Mouse (Mus musculus) adipocyte (in vitro differentiated cells): ENCODE results near the gene Wdr18.

Source experiments
- DNase-seq: peaks from one replicate; pipeline ENCODE4 v3.0.0-alpha.2; 2016; ENCODE audit warnings: low spot score

The Wdr18 gene

DNA sequence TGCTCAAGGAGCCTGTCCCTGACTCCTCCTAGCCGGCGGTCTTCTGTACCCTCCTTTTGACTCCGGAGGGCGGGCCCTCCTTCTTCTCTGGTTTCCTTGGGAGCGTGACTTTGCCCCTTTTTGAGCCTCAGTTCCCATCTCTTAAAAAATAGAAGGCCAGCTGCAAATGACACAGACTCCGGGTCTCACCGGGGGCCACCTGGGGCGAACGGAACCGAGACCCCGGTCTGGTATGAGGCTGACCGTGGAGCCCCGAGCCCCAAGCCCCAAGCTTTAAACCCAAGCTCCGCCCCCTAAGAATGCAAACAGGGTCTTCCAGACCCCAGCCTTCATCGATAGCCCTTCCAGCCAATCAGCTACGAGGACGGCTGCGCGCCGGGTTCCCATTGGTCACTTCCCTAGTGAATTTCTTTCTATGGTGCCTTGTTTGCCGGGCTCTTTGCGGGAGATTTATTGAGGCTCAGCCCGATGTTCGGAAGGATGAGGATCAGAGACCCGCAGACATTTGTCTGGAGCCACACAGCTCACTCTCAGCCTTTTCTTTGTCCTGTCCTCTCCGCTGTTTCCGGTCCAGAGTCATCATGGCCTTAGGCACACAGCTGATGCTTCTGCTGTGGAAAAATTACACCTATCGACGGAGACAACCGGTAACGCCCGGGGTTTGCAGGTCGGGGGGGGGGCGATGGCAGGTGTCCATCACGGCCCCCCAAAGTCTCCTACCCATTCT, 37.2 kb downstream of the Wdr18 start:
- DNase-seq: peak; percentile 30

DNA sequence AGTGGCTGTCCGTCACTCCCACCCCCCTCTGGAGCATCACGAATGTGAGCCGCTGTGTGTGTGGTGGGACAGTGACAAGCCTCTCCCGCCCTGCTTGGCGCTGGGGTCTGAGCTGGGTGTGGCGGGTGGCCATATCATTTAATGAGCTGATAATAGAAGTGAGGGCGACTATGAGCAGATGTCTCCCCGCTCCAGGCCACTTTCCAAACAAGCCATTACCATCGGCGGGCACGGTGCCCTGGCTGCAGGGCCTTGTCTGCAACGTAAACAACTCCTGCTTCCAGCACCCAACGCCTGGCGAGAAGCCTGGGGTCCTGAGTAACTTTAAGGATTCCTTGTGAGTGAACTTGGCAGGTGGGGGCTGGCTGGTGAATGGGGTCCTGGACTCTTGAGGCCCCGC, 37.9 kb downstream of the Wdr18 start:
- no peak for DNase-seq

DNA sequence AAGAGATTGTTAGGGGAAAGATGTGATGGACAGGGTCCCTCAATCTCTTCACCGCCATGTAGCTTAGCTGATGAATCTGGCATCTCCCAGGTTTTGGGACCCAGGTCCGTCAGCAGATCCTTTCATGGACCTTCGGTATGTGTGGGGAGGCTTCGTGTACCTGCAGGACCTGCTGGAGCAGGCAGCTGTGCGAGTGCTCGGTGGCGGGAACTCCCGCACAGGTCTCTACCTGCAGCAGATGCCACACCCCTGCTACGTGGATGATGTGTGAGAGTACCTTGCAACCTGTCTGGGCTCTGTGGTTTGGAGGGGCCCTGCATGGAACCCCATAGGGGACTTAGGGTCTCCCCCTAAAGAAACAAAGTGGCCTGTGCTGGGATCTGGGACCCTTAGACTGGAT, 42.0 kb downstream of the Wdr18 start:
- no peak for DNase-seq

DNA sequence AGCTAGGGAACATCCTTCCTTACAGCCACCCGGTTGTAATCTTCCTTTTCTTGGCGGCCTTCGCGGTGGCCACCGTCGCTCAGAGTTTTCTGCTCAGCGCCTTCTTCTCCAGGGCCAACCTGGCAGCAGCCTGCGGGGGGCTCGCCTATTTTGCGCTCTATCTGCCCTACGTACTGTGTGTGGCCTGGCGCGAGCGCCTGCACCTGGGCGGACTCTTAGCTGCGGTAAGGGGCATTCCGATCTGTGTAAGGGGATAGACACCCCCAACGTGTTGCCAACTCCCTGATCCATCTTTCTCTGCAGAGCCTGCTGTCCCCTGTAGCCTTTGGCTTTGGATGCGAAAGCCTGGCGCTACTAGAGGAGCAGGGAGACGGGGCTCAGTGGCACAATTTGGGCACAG, 42.9 kb downstream of the Wdr18 start:
- DNase-seq: no peak

DNA sequence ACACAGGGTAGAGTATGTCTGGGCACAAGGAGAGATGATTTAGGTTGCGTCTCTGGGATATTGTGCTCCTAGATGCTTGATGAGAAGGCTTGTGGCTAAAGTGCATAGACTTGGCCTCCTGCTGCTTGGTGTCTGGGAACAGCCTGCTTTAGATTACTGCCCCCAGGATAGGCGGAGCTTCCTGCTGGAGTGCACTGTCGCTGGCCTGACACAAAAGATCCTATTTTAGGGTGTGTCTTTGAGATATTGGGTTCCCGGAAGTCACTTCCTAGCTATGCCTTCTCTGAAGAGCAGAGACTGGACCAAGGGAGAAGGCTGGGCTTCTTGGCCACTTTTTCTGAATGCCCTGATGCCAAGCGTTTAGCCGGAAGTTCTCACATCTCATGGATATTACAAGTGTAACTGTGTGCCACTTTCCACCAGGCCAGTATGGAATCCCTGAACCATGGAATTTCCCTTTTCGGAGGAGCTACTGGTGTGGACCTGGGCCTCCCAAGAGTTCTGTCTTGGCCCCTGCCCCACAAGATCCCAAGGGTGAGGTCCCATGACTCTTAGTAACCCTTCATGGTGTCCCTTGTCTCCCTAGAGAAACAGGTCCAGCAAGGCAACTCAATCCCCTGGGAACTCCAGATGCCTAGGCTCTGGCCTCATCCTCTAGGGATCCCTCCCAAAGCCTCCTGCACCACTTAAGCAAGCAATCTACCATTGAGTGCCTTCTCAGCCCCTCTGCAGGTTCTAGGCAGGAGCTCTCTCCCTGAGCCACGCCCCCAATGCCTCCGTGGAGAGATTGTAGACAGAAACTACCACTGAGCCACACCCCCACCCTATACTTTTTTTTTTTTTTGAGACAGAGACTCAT, 43.7 kb downstream of the Wdr18 start:
- DNase-seq: no peak

DNA sequence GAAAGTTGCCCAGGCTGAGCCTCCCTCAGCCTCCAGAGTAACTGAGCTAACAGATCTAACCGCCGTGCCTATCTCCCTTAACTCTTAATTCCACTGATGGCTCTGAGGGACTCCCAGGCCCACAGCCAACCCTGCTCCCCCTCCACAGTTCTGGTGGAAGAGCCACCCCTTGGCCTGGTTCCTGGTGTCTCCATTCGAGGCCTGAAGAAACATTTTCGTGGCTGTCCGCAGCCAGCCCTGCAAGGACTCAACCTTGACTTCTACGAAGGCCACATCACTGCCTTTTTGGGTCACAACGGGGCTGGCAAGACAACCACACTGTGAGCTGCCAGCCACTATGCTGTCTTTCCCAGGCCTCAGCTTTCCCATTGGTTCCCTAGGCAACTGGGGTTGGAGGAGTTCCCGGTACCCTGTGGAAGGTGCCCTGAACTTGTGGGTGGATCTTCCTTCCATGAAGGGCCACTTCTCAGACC, 44.3 kb downstream of the Wdr18 start:
- no peak for DNase-seq

DNA sequence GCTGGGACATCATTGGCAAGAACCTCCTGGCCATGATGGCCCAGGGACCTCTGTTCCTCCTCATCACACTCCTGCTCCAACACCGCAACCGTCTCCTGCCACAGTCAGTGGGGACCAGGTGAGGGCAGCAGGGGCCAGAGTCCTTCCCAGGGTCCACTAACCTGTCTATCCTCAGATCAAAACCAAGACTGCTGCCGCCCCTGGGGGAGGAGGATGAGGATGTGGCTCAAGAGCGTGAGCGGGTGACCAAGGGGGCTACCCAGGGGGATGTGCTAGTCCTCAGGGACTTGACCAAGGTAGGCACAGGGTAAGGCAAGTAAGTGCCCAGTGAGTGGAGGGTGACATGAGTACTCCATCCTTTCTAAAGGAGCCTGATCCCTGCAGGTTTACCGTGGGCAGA, 51.8 kb downstream of the Wdr18 start:
- no peak for DNase-seq

DNA sequence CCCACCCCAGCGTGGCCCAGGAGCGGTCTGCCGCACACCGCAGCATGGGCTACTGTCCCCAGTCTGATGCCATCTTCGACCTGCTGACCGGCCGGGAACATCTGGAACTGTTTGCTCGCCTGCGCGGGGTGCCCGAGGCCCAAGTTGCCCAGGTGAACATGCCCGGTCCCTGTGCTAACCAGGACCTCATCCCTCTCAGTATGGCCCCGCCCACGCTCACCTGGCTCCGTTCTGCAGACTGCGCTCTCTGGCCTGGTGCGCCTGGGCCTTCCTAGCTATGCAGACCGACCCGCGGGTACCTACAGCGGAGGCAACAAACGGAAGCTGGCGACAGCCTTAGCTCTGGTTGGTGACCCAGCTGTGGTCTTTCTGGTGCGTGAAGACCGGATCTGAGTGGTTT, 53.7 kb downstream of the Wdr18 start:
- DNase-seq: no peak

DNA sequence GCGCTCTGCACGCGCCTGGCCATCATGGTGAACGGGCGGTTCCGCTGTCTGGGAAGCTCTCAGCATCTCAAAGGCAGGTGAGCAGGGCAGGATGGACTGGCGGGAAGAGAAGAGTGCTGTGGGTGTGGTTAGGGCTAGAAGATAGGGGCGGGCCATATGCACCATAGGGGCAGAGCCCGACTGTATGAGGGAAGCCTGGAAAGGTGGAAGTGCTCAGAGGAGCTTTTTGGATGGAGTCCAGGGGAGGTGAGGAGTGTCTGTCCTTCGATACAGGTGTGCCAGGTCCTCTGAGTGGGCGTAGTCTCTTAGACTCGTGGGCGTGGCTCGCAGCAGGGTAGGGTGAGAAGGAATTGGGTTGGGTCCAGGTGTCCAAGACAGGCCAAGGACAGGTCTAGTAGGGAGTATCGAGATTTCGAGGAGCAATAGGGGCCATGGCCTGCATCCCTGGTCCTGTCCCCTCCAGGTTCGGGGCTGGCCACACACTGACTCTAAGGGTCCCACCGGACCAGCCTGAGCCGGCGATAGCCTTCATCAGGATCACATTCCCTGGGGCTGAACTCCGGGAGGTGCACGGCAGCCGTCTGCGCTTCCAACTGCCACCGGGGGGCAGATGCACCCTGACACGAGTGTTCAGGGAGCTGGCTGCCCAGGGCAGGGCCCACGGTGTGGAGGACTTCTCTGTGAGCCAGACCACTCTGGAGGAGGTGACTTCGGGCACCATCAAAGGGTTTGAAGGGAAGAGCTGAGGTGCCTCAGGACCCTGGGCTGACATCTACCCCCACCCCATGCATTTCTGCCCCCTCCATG, 54.7 kb downstream of the Wdr18 start:
- no peak for DNase-seq

DNA sequence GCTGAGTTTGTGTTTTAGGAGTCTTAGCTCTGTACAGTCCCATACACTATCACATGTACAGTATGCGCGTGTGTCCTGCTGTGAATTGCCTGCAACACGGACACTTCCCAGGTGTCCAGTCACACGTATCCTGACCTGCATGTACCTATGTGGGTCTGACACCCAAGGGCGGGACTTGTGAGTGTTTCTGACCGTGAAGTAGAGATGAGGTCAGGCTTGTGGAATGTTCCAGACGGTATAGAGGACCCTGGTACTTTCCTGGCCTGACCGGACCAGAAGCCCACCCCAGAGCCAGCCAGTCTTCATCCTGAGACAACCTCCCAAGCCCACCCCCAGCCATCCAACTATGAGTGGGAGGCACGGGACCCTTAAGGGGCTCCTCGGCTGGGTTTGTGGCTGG, 55.6 kb downstream of the Wdr18 start:
- no peak for DNase-seq

DNA sequence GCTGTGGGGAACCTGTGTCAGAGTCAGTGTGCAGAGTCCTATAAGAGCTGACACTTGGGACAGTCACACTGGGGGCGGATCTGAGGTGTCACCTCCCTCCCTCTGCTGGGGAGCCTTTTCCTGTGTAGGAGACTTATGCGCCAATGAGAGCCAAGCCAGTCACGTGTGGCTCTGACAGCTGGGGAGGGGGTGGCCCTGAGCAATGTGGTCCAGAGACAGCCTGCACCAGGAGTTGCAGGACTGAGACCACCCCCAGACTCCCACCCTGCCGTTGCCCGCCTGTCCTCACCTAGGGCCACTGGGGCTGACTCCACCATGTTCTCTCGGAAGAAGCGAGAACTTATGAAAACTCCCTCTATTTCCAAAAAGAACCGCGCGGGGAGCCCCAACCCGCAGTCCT, 56.6 kb downstream of the Wdr18 start, which contains the start of gene Arhgap45:
Gene Arhgap45, plus strand, starts transcription at position 143 of the 400 bp plus-strand sequence.
- no peak for DNase-seq

DNA sequence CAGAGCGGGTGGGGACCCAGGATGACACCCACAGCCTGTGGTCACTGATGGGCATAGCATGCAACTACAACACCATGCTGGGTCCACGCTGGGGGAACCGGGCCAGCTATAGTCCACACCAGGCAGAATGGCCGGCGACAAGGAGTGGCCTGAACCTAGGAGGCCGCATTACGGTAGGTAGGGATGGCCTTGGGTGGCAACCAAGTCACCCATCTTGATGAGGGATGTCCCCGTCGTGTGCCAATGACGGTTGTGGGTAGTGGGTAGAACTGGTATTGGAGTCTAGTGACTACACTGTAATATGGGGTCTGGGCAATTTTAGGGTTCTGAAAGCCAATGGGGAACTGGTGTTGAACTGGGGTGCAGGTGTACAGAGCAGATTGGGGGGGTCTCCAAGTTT, 57.0 kb downstream of the Wdr18 start:
- no peak for DNase-seq

DNA sequence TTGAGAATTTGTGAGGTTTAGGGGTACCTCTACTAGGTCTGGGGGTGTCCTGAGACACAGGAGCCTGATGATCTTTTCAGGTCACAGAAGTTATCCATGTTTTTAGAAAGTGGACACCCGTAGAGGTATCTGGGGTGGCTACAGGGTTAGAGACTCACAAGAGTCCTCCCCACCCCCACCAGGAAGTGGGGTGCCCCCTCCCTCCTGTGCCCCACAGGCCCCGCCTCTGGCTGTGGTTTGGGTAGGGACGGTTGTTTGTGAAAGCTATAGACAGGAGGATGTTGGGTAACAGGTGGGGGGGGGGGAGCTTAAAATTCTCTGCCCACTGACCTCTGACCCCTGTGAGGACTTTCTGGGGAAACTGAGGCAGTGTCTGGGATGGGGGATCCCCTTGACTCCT, 57.4 kb downstream of the Wdr18 start:
- no peak for DNase-seq

DNA sequence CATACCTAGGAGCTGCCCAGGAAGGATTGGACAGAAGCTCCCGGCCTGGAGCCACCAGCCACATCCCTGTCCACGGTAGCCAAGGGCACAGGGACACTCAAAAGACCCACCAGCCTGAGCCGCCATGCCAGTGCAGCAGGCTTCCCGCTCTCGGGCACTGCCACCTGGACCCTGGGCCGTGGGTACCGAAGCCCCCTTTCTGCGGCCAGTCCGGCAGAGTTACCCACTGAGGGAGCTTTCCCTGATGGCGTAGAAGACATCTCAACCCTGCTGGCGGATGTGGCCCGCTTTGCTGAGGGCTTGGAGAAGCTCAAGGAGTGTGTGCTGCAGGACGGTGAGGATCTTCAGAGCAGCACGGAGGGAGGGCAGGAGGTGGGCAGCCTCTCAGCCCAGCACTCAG, 57.8 kb downstream of the Wdr18 start:
- no peak for DNase-seq

DNA sequence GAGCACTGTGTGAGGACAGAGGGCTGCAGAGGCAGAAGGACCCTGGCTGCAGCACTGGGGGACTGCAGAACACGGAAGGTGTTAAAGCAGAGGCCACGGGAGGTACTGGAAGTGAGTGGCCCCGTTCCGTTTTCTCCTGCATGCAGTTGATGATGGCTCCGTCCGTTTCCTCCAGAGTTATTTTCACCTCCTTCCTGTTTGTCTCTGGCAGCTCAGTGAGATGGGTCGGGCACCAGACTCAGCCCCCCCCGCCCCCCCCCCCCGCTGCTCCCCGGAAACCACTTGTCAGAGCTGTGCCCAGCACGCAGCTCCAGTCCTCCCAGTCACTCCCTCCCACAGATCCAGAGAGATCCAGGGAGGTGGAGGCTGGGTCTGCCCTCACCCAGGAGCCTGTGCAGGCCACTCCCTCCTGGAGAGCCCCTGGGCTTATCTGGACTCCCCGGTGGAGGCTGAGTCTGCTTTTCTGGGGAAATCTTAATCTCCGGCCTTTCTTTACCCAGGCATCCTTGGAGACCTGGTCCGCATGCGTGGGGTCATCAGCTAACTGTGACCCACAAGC, 58.9 kb downstream of the Wdr18 start:
- DNase-seq: no peak

DNA sequence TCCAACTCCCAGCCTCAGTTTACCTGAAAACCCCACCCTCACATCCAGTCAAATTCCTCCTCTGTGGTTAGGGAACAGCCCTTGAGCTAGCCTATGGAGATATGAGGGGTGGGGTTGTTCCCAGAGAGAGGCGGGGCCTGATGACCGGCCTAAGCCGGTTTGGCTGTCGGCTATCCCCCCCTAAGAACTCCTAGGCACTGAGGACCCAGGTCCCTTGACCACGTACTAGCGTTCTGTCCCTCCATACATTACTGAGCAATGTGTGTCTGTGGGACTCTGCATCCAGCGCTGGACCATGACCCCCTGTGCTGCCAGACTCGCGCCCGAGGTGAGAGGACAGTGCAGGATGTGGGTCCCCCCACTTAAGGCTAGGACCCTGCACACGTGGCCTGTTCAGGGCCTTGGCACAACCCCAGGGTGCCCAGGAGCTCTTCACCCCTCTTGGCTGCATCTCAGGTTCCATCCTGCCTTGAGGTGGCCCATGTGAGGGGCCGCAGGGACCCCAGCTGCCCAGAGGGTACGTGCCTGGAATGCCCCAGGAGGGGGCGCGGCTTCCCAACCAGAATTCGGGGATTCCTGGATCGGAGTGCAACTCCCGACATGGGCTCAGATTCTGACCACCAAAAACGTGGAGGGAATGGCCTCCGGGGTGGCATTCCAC, 59.6 kb downstream of the Wdr18 start:
- DNase-seq: no peak
